Mouse (Mus musculus) ES-E14 (cell line): Measurements from ENCODE around the gene Hjurp.

ENCODE experiments used
- CHD2 ChIP-seq: IDR thresholded peaks from 2 replicates; pipeline ENCODE4 v1.6.1; 2014; ENCODE audit warnings: mild to moderate bottlenecking, low read depth, low read length, inconsistent platforms
- HCFC1 ChIP-seq: IDR thresholded peaks from 2 replicates; pipeline ENCODE4 v1.6.1; 2012; ENCODE audit warnings: low read length, inconsistent platforms, borderline replicate concordance; ENCODE audit not compliant: insufficient read depth

DNA sequence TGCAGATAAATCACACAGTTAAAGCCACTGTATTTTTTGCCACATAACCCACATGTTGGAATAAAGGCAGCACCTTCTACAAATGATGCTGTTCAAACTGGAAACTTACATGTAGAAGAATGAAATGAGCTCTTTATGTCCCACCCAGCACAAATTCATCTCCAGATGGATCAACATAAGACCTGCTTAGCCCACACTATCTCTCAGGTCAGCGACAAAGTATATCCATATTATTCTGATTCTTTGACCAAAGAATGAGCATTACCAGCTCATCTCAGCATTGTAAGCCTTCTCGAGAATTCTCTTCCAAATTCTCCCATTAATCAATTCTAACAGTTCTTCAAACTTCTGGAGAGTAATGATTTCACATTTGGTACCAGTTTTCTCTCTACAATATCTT lies 55.2 kb downstream of the Hjurp start:
- TF ChIP-seq HCFC1 (no peak), CHD2 (no peak)
